ENCODE assay signal across 15 mouse cellular contexts in genomic region chr6:120772025-120772424, GRCm38 (mm10). TPM values are rescaled to one million over a fixed set of nuclear protein-coding genes. Genes with fewer than 3 reads are reported as not detected.
DNase-seq lines count a peak whose midpoint lies in the region; ATAC-seq lines count a peak whose summit lies in the region.
"Had no signal": no experiment of that assay in that cellular context is flagged by ENCODE, and none has a peak within 500 bp of the region (broad histone marks: within the 10 kb centered on the region; RNA-seq: fewer than 3 reads in every experiment).

No protein-coding gene starts in this region.

- no peak overlapping the region for H3K9ac ChIP-seq in forebrain, embryonic 15.5 days (replicated peaks)
- no peak overlapping the region for H3K9ac ChIP-seq in forebrain, embryonic 11.5 days (ENCODE audit: low read length)
- no peak overlapping the region for H3K9ac ChIP-seq in neural tube, embryonic 11.5 days (ENCODE audit: low read length)
- no peak overlapping the region for H3K9ac ChIP-seq in liver, embryonic 12.5 days

- DNase-seq in forebrain, embryonic 11.5 days (ENCODE audit: low spot score), result no peak
- no peak for DNase-seq in neural tube, embryonic 11.5 days (ENCODE audit: low spot score)
- no peak for DNase-seq in neural tube, embryonic 10.5 days (ENCODE audit: extremely low spot score, low spot score)
- DNase-seq in lung, postnatal 14 days, result peak; percentile 19
- DNase-seq in yolk sac, embryonic 10.5 days (ENCODE audit: low spot score), result no peak
- DNase-seq in urinary bladder, adult 2 months (ENCODE audit: low spot score), result no peak
- DNase-seq: adrenal gland, postnatal 25 days; cerebellum, adult 18-20 months; kidney, postnatal 25 days; liver; thymus, postnatal 14 days had no signal

- H3K27me3 ChIP-seq in forebrain, embryonic 15.5 days, result no peaks in the 10 kb centered on the region
- H3K27me3 ChIP-seq in forebrain, embryonic 11.5 days (ENCODE audit: control insufficient read depth, insufficient read depth, low read length), result no peaks in the 10 kb centered on the region
- H3K27me3 ChIP-seq in neural tube, embryonic 11.5 days (ENCODE audit: control insufficient read depth, insufficient read depth, low read length), result no peaks in the 10 kb centered on the region
- no peaks in the 10 kb centered on the region for H3K27me3 ChIP-seq in liver, embryonic 12.5 days (replicated peaks)

- H3K4me2 ChIP-seq in forebrain, embryonic 15.5 days (replicated peaks), result no peak overlapping the region
- no peak overlapping the region for H3K4me2 ChIP-seq in forebrain, embryonic 11.5 days (ENCODE audit: low read depth, low read length, severe bottlenecking)
- H3K4me2 ChIP-seq in neural tube, embryonic 11.5 days (ENCODE audit: low read depth), result no peak overlapping the region
- H3K4me2 ChIP-seq in liver, embryonic 12.5 days, result no peak overlapping the region
- H3K4me2 ChIP-seq: heart, embryonic 11.5 days had no signal

- no peak overlapping the region for H3K4me3 ChIP-seq in forebrain, embryonic 15.5 days
- no peak overlapping the region for H3K4me3 ChIP-seq in forebrain, embryonic 11.5 days (ENCODE audit: low read depth, low read length)
- H3K4me3 ChIP-seq in neural tube, embryonic 11.5 days (ENCODE audit: low read depth, low read length), result no peak overlapping the region
- H3K4me3 ChIP-seq in liver, embryonic 12.5 days, result no peak overlapping the region

- peaks cover 1% of the 10 kb centered on the region; the same call in 1 of the 2 replicates for H3K36me3 ChIP-seq in forebrain, embryonic 15.5 days
- no peaks in the 10 kb centered on the region; the same call in 1 of the 2 replicates for H3K36me3 ChIP-seq in forebrain, embryonic 11.5 days (ENCODE audit: control insufficient read depth, insufficient read depth, low read length)
- H3K36me3 ChIP-seq in neural tube, embryonic 11.5 days (ENCODE audit: control insufficient read depth, insufficient read depth, low read length), result no peaks in the 10 kb centered on the region; the same call in 1 of the 2 replicates
- H3K36me3 ChIP-seq in liver, embryonic 12.5 days, result peaks cover 8% of the 10 kb centered on the region; the same call in 1 of the 2 replicates

- 0 out of 2 replicates have a peak overlapping the region, but pooled peaks have one; percentile 77 for H3K27ac ChIP-seq in forebrain, embryonic 15.5 days (replicated peaks)
- H3K27ac ChIP-seq in forebrain, embryonic 11.5 days (ENCODE audit: low read depth, low read length), result no peak overlapping the region
- H3K27ac ChIP-seq in neural tube, embryonic 11.5 days (ENCODE audit: low read depth, low read length), result peak overlapping the region; percentile 82; the same call in 1 of the 2 replicates
- no peak overlapping the region for H3K27ac ChIP-seq in liver, embryonic 12.5 days
- H3K27ac ChIP-seq: macrophage had no signal

- H3K9me3 ChIP-seq in forebrain, embryonic 15.5 days, result no peaks in the 10 kb centered on the region
- H3K9me3 ChIP-seq in forebrain, embryonic 11.5 days (ENCODE audit: control insufficient read depth, low read length), result no peaks in the 10 kb centered on the region
- H3K9me3 ChIP-seq in neural tube, embryonic 11.5 days (ENCODE audit: control insufficient read depth, low read length), result no peaks in the 10 kb centered on the region
- no peaks in the 10 kb centered on the region for H3K9me3 ChIP-seq in liver, embryonic 12.5 days (replicated peaks)

- peaks cover 25% of the 10 kb centered on the region for H3K4me1 ChIP-seq in forebrain, embryonic 15.5 days
- peaks cover 9% of the 10 kb centered on the region; the same call in 1 of the 2 replicates for H3K4me1 ChIP-seq in forebrain, embryonic 11.5 days (replicated peaks; ENCODE audit: control insufficient read depth, insufficient read depth, low read length)
- H3K4me1 ChIP-seq in neural tube, embryonic 11.5 days (ENCODE audit: control insufficient read depth, insufficient read depth, low read length), result 0 out of 2 replicates have a peak, but pooled peaks cover 5% of the 10 kb centered on the region
- no peaks in the 10 kb centered on the region for H3K4me1 ChIP-seq in liver, embryonic 12.5 days

- ATAC-seq in forebrain, embryonic 15.5 days (replicated peaks), result no peak
- ATAC-seq in forebrain, embryonic 11.5 days (replicated peaks; ENCODE audit: low FRiP score), result no peak
- ATAC-seq in neural tube, embryonic 11.5 days (ENCODE audit: insufficient read depth, low FRiP score, low TSS enrichment), result no peak
- ATAC-seq in liver, embryonic 12.5 days, result no peak

RNA-seq across cellular contexts. Expression of gene Slc25a18, which starts 1.4 kb away (rescaled TPM):
- 1.3 and 3.2 TPM in 2 replicates for polyA plus RNA-seq in forebrain, embryonic 15.5 days (2015; fragmentation: Nextera tagmentation; extraction: Ambion mirVana)
- 0.45 and 0.47 TPM in 2 replicates for polyA plus RNA-seq in forebrain, embryonic 11.5 days (2014; fragmentation: Nextera tagmentation; extraction: Ambion mirVana)
- polyA plus RNA-seq in neural tube, embryonic 11.5 days (2014; fragmentation: Nextera tagmentation; extraction: Ambion mirVana), result 1.8 and 1.9 TPM in 2 replicates
- polyA plus RNA-seq in urinary bladder, adult 2 months (2012; rRNA removed), result 0.06 TPM in 1 of 2 replicates, not detected in the other
- polyA plus RNA-seq in liver, embryonic 12.5 days (2016; fragmentation: Nextera tagmentation; extraction: Ambion mirVana), result 0.18 TPM in 1 of 2 replicates, not detected in the other

RNA-seq across cellular contexts. Expression of gene Atp6v1e1, which starts 50.6 kb away (rescaled TPM):
- polyA plus RNA-seq in forebrain, embryonic 15.5 days (2015; fragmentation: Nextera tagmentation; extraction: Ambion mirVana), result 225 and 229 TPM in 2 replicates
- 129 TPM in 2 replicates for polyA plus RNA-seq in forebrain, embryonic 11.5 days (2014; fragmentation: Nextera tagmentation; extraction: Ambion mirVana)
- 169 and 185 TPM in 2 replicates for polyA plus RNA-seq in neural tube, embryonic 11.5 days (2014; fragmentation: Nextera tagmentation; extraction: Ambion mirVana)
- 152 and 157 TPM in 2 replicates for polyA plus RNA-seq in urinary bladder, adult 2 months (2012; rRNA removed)
- polyA plus RNA-seq in liver, embryonic 12.5 days (2016; fragmentation: Nextera tagmentation; extraction: Ambion mirVana), result 150 and 151 TPM in 2 replicates

Comparison
In these comparisons a context has a peak if more than half of its experiments do, and no peak if none do; other contexts are left out.
1. H3K27ac ChIP-seq: peak in forebrain, embryonic 15.5 days (single experiment) and neural tube, embryonic 11.5 days (single experiment); none in forebrain, embryonic 11.5 days (single experiment) and liver, embryonic 12.5 days (single experiment).